Mouse (Mus musculus): ENCODE measurements at regions not wholly inside any gene's neighbourhood (a gene's known extent, or its start where the extent isn't known, plus 50 kb on each side); places are given as distances from the start of the nearest gene placed in this dataset.

DNA sequence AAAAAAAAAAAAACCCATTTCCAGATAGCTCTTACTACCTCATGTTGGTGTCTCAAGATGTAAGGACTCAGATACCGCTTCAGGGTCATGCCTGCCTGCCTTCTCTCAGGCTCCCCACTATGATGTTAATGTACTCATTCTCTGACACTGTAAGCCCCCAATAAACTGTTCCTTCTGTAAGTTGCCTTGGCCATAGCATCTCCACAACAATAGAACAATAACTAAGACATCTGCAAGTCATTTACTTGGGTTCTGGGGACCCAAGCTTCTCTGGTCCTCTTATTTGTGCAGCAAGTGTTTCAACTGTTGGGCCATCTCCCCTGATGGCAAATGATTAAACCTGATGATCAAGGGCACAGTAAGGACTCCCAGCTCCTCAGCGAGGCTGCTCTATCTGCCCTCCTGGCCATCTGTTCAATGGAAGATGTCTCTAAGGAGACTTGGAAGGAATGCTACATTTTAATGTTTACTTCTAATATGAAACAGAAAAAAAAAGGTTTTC, 520.8 kb upstream of the Rgma start:
- TF ChIP-seq POLR2A (IDR thresholded peaks at IDR 0.05; ENCODE audit: insufficient read depth, low read length) (no peak), CTCF (IDR thresholded peaks at IDR 0.05; ENCODE audit: low read depth, low read length) (no peak)
